Mouse (Mus musculus) retina, embryonic 14.5 days (tissue): ENCODE results near the gene Atp6v0e.

Experiments used
- DNase-seq: peaks from one replicate; pipeline ENCODE4 v3.0.0-alpha.2; 2015; ENCODE audit warnings: low spot score

Gene Atp6v0e

DNA sequence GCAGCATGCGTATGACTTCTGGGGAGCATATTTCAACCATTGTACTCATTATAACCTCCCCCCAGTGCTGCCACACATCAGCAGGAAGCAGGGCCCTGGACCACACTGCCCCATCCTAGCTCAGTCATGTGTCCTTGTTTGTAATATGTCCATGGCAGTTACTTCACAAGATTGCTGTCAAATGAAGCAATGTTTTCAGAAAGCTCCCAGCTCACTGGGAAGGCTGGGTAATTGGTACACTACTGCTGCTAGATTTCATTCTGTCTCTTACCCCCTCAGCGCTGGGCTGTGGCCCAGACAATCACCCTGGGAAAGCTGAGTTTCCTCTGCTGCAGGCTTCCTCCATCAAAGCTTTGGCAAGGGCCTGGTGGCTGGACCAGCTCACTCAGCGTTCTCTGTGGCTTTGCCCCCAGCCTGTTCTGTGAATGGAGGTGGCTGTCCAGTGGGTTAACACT lies 22.7 kb upstream of the Atp6v0e start:
- no peak for DNase-seq

DNA sequence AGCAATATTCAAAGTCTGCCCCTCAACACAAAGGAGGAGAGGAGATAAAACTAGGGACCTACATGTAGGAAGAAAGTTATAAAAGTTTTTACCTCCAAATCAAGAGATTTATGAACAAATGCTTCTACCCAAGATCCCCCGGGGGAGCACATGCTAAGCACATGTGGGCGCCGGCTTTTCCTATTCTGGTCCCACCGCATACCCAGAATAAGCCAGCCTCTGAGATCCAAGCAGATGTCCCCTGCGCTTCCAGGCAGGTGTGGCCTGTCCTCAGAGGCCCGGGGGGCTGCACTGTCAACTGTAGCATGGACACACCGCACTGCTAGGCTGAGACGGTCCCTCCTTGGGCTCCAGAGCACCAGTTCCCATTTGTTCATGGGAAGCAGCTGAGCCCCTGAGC lies 19.6 kb upstream of the Atp6v0e start:
- DNase-seq = no peak

GRCm38 (mm10) chr17:26643993-26644392 lies 19.0 kb upstream of the Atp6v0e start:
- DNase-seq = no peak

DNA sequence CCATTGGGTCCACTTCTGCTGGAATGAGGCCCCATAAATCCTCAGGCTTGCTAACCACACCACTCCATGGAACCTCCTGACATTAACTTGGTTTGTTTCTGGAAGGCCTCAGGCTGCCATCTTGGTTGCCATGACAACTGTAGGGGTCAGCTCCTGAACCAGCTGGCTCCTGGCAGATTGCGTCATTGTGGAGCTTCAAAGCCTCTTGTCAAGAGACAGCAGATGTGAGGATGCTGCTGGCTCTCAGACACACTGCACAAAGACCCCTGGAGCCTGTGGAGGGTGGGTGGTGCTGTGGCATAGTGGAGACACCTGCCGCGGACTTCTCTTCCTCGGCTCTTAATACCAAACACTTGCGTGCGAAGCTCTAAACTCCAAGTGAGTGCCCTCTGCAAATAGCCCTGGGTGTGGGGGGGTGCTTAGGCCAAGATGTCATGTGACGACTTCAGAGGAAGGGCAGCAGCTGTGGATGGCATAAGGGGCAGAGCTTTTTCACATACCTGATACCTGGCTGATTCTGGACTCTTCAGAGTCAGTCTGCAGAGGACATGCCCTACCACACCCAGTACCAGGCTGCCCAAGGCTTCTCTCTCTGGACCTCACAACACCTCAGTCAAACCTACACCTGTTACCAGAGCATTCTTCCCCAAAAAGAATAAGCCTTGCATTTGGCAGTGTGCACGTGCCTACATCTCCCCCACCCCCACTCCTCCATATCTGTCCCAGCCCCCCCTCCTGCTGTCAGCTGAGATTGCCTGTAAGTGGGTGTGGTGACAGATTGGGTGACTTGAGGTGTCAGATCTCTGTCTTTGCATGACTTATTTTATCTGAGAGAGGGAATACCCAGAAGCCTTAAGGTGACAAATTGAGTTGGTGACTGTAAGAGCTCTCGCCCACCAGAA lies 18.3 kb upstream of the Atp6v0e start:
- peak; percentile 73 for DNase-seq

GRCm38 (mm10) chr17:26645411-26645854 lies 17.6 kb upstream of the Atp6v0e start:
- no peak for DNase-seq

DNA sequence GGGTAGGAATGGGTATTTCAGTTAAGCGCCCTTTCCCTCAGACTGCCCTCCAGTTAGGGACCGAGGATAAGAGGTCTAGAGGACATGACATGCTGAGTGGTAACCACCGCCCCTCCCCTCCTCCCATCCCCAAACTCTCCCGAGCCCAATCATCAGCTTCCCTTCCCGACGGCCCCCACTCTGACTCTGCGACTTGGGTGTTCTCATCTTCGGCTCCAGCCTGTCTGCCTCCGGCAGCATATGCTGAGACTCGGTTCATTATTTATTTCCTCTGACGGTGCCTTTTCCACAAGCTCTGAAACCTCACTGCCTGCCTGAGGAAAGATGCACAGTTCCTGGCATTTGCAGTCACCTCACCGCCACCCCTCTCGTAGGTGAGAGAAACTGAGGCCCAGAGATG lies 15.7 kb upstream of the Atp6v0e start:
- DNase-seq = no peak

DNA sequence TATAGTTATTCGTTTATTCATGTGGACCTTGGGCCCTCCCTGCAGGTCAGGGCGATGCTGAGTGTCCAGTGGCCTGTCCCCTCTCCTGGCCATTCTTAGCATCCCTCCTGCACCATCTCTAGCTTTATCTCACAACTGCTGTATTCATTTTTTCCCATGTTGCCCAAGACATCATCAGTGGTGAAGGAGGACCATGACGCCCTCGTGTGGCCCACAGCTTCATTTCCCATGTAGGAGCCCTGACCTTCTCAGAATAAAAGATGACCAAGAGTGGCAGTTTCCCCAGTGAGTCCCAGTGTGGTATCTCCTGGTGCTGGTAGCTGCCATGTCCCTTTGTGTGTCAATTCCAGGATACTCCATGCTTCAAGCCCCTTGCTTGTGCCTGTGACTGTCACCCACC lies 13.5 kb upstream of the Atp6v0e start:
- no peak for DNase-seq

DNA sequence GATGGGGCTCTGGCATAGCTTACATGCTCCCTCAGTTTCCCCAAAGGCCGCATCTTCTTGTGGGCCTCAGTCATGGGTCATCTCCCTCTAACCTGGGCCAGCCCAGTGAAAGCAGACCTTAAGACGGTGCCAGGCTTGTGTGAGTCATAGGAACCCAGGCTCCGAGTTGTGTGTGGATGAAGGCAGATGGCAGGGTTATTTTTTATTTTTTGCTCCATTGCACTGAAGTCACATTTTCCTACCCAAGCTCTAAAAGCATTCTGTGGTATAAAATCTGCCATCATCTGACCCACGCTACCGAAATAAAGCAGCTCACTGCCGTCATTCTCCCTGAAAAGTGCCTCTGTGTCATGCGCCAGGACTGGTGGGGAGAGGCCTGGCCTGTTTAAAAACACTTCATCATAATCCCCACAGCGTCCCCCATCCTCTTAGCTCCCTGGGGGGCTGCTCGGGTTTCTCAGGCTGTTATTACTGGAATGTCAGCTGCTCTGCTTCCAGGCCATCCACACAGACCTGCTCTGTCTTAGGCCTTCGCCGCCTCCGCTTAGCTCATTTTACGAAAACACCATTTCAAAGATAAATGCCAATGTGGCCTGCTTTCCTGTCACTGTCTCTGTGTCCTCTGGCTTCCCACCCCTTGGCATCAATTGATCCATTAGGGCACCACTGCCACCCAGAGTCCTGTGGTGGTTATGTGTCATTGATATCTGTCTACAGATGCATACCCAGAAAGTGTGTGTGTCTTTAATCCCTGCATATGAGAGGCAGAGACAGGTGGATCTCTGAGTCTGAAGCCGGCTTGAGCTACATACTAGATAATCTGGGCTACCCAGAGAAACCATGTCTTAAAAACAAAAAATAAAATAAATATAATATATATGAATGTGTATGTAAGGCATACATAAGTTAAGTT lies 12.3 kb upstream of the Atp6v0e start:
- DNase-seq = no peak

DNA sequence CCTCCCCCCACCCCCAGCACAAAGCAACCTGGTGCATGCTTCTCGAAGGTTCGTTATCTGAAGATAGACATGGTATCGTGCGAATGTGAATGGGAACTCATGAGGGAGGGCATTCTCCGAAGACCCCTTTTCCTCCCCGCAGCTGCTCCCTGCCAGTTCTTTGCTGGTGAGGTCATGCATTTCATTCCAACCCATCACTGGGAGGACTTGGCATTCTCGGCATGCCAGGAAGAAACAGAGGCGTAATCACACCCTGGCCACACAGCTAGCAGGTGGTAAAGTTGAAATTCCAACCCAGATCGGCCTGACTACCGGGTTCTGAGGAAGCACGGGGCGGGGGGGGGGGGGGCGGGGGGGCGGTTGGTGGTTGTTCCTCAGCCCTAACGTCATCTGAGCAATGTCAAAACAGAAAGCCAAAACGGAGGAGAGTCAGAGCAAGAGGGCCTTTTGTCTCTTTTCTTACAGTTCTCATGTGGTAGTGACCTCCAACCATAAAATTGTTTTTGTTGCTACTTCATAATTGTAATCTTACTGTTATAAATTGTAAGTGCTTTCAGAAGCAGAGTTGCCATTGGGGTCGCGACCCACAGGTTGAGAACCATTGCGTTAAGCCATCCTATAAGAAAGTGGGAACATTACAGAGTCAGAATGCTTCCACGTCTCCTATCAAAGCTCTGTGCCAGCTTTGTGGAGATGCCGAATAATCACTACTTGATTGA lies 4.0 kb upstream of the Atp6v0e start:
- DNase-seq = no peak

DNA sequence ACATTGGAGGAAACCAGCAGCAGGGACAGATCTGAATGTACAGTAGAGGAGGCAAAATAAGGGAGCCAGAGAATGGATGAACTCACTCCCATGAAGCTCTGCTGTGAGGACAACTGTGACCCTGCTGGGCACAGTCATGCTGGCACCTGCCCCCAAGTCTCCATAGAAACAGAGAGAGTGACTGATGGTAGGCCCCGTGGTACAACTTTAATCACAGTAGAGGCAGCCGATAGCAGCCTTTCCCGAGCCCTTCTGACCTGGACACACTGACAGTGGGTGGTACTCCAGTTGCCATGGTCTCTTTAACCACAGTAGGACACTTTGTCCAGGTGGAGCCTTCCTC lies 3.5 kb upstream of the Atp6v0e start:
- no peak for DNase-seq

- DNase-seq = peak; percentile 88
Observed at GRCm38 (mm10) chr17:26660192-26660912, 2.7 kb upstream of the Atp6v0e start.

GRCm38 (mm10) chr17:26662204-26662603 lies 827 bp upstream of the Atp6v0e start:
- DNase-seq = no peak

GRCm38 (mm10) chr17:26665600-26665999 lies 2.6 kb downstream of the Atp6v0e start:
- DNase-seq = no peak

DNA sequence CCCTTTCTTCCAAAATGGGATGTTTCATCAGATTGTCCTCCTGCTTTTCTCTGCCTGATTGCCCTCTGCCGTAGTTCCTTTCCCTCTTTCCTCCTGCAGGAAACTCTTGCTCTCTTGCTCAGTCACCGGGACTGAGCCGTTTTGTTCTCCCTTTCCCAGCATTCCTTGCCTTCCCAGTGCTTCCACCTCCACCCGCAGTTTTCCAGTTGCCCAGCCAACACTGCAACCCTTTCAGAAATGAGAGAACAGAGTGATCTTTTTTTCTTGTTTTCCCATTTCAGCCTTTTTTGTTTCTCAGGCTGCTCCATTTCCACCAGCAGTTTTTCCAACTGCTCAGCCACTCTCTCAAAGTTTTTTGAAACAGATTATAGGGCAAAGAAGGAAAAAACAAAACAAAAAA lies 8.2 kb downstream of the Atp6v0e start:
- DNase-seq = no peak

- DNase-seq = no peak
Observed at GRCm38 (mm10) chr17:26675845-26676244, 12.8 kb downstream of the Atp6v0e start.

GRCm38 (mm10) chr17:26676252-26676615 lies 13.2 kb downstream of the Atp6v0e start:
- DNase-seq = peak; percentile 92

DNA sequence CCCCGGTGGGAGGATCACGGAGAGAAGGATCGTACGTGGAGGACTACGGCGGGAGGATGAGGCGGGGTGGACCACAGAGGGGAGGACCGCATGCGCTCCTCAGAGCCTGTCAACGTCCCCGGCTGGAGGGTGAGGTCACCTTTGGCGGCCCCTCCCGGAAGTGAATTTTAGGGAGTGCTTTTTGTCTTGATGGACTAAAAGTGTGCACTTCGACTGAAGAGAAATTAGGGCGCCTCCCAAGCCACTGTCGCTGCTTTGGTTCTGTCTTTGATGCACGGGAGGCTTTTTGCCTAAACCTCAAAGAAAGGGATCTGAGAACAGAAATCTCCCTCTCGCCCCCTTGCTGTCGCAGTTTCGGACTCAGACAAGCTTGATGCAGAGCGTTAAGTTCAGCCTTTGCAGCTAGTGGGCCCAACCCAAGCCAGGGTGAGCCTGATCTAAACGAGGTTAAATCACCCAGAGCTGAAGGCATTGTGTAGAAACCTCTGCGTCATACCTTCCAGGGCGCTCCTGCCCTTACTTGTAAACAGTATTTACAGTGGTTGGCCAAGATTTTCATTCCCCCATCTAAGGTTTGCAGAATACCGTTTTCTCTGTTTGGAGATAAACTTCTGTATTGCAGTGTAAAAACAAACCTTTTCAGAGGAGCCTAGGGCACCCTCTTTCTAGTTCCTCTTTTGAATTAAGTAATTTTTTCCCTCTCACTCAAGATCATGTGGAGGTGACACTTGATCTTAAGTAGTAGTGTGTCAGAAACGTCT lies 13.8 kb downstream of the Atp6v0e start:
- peak; percentile 60 for DNase-seq

GRCm38 (mm10) chr17:26677711-26678637 lies 14.9 kb downstream of the Atp6v0e start:
- no peak for DNase-seq

DNA sequence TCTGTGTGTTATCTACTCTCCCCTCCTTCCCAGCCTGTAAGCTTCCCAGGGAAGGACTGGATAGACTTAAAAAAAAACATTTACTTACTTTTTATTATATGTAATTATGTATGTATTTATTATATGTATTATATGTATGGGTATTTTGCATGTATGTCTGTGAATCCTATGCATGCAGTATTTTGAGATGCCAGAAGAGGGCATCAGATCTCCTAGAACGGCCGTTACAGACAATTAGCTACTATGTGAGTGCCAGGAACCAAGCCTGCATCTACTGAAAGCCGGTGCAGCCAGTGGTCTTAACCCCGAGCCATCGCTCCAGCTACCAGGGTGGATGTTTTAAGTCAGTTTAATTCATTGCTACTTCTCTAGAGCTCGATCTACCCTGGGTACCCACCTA lies 18.2 kb downstream of the Atp6v0e start:
- no peak for DNase-seq
